Mouse (Mus musculus) skeletal muscle tissue, postnatal 0 days (tissue): ENCODE data around the gene Nudt15. TPM values are rescaled to one million over a fixed set of nuclear protein-coding genes. Genes with fewer than 3 reads are reported as not detected.

Experiments used
- polyA plus RNA-seq: library from polyadenylated mRNA; unstranded; fragments of >200 nt; fragmentation: Nextera tagmentation; extraction: Ambion mirVana; gene quantifications from 2 replicates; pipeline ENCODE4 v1.2.1, GENCODE M21; 2015

Gene Nudt15
- polyA plus RNA-seq: 3.9 and 4.5 TPM in 2 replicates

DNA sequence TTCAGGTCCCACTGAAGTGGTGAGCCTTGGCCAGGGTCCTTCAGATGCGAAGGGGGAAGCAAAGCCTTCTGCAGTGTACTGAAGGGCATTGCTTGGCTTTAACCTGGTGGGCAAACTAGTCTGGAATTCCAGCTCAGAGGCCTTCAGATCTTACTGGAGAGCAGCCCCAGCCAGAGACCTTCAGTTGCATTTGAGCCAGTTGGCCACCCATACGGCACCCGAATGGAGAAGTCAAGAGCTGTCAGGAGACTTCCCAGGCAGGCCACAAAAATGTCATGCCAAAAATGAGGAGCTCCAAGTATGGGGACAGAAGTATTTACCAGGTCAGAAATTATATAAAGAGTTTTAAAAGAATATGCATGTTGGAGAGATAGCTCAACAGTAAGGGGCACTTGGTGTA lies at the start of gene Nudt15:
TSS of gene Nudt15 (minus strand) at position 192 of the 400 bp plus-strand sequence.

DNA sequence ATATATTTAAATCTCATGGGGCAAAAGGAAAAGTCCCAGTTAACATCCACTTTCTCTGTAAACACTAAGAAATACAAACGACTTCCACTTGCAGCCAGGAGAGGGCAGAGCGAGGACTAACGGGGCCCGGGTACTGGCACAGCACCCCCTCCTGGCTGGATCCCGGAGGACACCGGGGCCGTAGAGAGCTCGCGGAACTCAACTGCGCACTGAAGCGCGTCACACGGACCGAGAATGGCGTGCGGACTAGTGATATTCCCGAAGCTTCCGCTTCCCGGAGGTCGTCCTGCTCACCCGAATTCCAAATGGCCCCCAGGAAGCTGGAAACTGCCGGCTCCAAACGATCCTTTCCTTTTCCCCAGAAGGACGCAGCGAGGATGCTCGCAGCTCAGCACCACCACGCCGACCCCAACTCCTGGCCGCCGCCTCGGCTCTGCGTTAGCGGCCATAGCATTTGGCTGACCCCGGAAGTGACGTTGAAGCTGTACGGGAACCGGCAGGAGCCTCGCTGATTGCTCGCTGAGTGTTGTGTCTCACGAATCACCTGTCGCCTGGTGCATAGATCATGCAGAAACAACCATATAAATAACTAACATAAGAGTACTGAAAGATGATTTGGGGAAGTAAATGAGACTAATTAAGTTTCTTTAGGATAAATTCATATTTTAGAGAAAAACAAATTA lies 23.1 kb downstream of the Nudt15 start, which contains the start of gene Sucla2:
TSS of gene Sucla2 (plus strand) at position 554 of the 683 bp plus-strand sequence.

DNA sequence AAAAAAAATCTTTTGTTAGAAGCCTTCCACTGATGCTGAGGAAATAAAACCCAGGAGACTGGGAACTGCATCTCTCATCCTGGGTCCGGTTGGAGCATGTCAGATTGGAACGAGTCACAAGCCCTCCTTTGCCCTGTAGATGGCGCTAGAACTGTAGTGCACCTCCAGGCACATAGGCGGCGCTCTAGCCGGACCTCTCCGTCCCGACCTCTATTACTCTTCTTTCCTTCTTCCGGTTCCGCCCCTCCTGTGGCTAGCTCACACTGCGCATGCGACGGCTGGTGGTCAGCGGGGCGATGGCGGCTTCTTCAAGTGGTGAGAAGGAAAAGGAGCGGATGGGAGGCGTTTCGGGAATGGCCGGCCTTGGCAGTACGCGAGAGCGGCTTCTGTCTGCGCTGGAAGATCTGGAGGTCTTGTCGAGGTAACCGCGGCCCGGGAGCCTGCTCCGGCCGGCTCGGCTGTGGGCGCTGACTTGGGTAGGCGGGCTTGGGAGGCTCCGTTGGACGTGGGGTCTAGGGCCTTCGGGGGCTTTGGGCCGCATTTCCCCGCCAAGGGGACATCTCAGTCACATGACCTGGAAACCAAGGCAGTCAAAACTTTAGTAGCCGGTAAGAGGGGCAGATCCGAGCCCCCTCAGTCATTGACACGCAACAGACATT lies 38.1 kb downstream of the Nudt15 start, which contains the start of gene Med4:
TSS of gene Med4 (plus strand) at position 261 of the 659 bp plus-strand sequence.

Other genes with a start within 250 kb of the Nudt15 start
- gene Rb1, start 222.4 kb downstream of the Nudt15 start, polyA plus RNA-seq: 26.7 and 29.3 TPM in 2 replicates
- 846 and 1,097 TPM in 2 replicates for gene Itm2b, start 163.0 kb downstream of the Nudt15 start, polyA plus RNA-seq
- 42.7 and 44.8 TPM in 2 replicates for gene Med4, start 38.2 kb downstream of the Nudt15 start, polyA plus RNA-seq
- gene Sucla2, start 22.9 kb downstream of the Nudt15 start, polyA plus RNA-seq: 349 and 391 TPM in 2 replicates
- gene Gm21750, start 113.0 kb upstream of the Nudt15 start, polyA plus RNA-seq: not detected in 2 replicates